Mouse (Mus musculus) kidney, postnatal 14 days (tissue): ENCODE measurements around the gene Nrbf2.

Experiments used
- DNase-seq: peaks from one replicate; pipeline ENCODE4 v3.0.0; 2022; ENCODE audit warnings: mixed read lengths

The Nrbf2 gene

DNA sequence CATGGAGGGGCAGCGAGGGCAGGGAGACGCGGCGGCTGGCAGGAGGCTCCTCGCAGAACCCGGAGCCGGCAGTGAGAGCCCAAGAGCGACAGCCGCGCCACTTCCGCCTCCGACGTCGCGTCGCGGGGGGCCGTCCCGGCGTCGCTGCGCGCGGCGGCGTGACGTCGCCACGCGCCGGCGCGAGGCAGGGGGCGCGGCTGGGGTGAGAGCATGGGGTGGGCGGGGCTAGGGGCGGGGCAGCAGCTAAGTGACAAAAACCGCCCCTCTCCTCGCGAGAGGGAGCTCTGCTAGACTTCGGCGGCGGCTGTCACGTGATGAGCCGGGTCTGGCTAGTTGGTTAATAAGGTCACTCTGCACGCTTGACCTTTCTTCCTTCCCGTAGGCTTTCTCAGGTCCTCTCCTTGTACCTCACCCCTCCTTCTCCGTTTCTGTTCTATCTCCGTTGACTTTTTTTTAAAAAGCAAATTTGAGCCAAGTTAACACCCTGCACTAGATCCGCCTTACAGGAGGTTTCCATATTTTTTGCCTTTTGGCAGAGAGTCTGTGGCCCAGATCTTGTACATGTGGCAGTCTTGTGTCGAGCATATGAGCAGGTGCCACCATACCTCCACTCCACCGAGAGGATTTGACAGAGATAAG is at the start of gene Nrbf2:
Gene Nrbf2 (minus strand): TSS at position 130 of the 639 bp plus-strand sequence.
- DNase-seq, result peak; percentile 95

DNA sequence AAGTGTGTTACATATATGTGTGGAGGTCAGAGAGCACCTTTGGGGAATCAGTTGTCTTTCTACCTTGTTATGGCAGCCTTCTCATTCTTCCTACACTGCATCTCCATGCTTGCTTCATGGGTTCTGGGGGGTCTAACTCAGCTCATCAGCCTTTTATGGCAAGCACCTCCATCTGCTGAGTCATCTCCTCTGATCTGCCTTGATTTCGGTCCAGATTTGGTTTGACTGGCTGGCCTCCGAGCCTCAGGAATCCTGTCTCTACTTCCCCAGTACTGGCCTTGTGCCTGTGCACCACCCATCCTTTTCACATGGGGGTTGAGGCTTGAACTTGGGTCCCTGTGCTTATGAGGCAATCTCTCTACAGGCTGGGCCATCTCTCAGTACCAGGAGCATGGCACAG is 45.5 kb upstream of the Nrbf2 start:
- DNase-seq, result no peak

DNA sequence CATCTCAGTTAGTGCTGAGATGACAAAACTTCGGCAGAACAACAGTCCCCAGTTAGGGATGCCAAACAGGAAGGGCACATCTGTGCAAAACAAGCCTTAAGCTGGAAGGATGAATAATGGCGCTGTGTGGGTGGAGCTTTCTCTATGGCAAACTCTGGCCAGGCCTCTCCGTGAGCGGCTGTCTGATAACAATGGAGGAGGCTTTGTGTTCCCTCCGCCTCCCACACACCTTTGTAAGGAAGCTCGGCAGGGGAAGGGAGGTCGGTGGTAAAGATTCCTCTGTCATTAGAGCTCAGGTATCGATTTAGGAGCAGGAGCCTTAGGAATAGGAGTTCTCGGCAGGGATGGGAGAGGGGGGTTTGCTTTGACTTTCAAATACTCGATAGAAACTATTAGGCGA is 44.6 kb upstream of the Nrbf2 start:
- no peak for DNase-seq

DNA sequence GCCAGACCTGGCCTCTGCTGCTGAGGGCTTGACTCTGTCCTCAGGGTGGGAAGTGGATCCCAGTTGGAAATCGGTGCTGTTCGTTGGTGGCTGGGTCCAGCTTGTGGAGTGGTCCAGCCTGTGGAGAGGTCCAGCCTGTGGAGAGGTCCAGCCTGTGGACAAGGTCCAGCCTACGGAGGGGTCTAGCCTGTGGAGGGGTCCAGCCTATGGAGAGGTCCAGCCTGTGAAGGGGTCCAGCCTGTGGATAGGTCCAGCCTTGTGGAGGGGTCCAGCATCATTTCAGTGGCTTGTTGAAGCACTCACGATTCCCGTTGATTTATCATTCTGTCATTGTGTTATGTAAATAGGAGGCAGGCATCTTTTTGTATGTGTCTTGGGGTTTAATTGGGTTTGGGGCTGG is 43.1 kb upstream of the Nrbf2 start:
- no peak for DNase-seq

DNA sequence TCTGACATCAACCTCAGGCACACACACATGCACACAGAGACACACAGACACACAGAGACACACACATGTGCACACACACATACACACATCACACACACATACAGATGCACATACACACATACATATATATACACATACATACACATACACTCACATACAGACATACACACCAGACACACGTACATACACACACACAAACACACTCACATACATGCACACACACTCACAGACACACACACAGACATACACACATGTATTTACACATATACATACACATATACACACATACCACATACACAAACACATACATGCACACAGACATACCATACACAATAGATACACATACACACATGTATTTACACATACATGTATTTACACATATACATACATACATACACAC is 38.9 kb upstream of the Nrbf2 start:
- DNase-seq, result no peak

DNA sequence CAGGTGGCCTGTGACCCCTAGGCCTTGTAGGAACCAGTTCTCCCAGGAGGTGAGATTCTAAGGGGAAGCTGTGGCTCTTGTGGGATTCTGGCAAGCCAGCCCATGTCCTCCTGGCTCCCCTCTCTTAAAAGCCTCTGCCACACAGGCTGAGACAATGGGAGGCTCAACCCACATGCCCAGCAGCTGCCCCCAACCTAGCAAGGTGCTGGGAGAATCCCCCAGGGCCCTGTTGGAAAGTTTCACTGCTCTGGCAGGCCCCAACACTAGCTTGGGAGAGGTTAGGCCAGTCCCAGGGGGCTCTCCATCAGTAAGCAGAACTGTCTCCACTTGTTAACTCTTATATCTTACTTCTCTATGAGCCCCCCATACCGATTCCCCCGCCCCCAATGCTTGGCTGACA is 36.3 kb upstream of the Nrbf2 start:
- no peak for DNase-seq

DNA sequence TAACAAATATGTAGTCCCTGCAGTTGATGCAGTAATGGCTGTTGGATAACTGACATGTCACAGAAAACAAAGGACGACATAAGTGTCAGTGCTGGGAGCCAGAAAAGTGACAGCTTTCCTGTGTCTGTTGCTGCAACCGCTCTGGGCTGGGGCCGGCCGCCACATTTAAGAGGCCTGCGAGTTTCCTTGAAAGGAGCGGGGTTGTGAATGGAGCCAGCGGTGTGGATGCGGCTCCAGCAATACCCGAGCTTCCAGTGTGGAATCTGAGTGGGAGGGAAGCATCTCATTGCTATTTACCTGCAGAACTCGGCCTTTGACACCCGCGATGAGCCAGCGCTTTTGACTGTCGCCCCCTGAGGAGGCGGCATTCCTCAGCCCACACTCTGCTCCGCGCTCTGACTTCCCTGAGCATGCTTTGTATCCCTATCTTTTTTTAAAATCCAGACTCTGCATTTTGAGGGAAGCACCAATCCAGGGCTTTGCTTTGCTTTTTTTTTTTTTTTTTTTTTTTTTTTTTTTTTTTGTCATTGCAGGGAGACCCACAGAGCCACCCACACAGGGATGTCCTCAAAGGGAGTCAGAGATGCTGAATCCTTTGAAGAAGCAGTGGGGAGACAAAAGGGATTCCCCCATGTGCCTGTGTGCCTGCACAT is 35.2 kb upstream of the Nrbf2 start:
- DNase-seq, result no peak

DNA sequence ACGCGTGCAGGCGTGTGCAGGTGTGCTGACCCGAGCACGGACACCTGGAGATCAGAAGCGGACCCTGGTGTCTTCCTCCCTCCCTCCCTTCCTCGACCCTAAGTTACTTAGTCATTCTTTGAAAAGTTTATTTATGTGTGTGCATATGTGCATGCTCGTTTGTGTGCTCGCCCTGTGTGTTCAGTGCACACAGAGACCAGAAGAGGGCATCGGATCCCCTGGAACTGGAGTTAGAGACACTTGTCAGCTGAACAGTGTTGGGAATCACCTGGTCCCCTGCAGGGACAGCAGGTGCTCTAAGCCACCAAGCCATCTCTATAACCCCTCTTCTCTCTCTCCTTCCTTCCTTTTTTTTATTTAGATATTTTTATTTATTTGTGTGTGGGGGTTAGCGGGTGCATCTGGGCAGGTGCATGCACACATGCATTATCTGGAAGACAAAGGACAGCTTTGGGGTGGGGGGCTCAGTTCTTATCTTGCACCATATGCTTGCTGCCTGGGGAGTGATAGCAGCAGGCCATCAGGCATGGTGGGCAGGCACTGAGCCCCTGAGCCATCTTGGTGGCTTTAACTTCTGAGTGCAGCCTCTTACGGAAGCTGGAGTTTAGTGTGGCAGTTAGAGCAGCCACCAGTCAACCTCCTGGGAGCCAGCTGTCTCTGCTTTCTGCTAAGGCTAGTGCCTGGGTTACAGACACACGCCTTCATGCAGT is 34.1 kb upstream of the Nrbf2 start:
- no peak for DNase-seq

DNA sequence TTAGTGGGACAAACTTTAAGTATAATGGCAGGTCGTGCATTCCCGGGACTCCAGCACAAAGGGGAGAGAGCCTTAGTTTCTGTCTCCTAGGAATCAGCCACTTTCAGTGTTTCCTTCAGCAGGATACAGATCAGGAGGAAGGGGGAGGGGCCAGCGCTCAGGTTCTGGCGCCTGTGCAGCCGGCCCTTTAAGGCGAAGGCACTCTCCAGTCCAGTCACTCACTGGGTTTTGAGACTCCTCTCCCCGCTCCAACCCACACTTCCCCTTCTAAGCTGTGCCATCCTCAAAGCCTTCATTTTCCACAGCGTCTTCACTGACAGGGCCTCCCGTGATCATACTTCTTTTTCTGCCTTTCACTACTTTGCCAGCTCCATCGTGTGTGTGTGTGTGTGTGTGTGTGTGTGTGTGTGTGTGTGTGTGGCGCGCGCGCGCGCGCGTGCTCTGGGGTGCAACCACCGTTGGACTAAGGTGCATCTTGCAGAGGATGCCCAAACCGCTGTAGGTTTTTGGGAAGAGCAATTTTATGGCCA is 32.9 kb upstream of the Nrbf2 start:
- peak; percentile 73 for DNase-seq

DNA sequence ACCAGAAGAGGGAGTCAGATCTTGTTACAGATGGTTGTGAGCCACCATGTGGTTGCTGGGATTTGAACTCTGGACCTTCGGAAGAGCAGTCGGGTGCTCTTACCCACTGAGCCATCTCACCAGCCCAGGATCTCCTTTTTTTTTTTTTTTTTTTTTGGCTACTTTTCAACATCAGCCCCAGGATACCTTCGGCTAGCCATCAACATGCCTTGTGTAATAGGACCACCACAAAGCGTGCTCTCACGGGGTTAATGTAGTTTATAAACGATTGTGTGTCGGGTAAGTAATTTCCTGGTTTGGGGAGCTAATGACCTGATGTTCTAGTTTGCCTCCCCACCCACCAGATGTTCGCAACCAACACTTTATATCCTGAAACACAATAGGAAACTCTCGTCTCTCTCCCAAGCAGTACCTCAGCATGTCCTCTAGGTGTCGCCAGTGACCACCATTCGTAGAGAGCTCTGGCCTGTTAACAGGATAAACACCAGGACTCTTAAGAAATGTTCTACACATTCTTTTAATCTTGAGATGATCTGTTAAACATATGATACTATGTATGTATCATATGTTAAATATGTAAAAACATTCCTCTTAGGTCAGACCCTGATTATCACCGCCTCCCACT is 29.8 kb upstream of the Nrbf2 start:
- DNase-seq, result peak; percentile 63

DNA sequence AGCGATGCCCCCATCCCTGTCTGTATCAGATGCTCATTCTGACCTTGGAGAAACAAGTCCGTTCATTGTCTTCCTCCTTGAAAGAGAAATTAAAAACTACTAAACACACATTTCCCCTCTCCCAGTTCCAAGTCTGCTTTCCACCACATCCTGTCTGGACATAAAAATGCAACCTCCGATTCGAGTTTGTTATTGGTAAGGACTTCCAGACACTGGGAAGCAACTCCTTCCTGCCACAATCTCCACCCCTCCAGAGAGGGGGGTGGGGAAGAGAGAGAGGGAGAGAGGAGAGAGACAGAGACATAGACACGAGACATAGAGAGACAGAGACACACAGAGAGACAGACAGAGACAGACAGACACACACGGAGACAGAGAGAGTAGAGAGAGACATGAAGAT is 27.4 kb upstream of the Nrbf2 start:
- peak; percentile 47 for DNase-seq

DNA sequence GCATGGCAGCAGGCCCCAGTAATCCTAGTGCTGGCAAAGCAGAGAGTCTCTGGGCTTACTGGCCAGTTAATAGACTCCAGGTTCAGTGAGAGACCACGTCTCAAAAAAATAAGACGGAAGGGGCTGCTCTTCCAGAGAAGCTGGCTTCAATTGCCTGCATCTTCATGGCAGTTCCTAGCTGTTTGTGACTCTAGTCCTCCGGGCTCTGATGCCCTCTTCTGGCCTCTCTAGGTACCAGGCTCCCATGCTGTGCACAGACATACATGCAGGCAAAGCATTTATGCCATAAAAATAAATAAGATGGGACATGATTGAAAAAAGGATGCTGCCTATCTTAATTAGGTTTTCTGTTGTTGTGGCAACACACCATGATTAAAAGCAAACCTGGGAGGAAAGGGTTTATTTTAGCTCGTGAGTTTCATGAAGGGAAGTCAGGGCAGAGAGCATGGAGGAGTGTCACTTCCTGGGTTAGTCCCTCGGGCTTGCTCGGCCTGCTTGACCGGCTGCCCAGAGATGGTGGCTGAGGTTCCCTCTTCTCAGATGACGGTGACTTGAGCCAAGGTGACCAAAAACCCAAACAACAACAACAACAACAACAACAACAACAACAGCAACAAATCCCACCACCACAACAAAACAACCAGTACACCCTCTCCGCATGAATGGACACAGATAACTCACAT is 26.3 kb upstream of the Nrbf2 start:
- peak; percentile 80 for DNase-seq

DNA sequence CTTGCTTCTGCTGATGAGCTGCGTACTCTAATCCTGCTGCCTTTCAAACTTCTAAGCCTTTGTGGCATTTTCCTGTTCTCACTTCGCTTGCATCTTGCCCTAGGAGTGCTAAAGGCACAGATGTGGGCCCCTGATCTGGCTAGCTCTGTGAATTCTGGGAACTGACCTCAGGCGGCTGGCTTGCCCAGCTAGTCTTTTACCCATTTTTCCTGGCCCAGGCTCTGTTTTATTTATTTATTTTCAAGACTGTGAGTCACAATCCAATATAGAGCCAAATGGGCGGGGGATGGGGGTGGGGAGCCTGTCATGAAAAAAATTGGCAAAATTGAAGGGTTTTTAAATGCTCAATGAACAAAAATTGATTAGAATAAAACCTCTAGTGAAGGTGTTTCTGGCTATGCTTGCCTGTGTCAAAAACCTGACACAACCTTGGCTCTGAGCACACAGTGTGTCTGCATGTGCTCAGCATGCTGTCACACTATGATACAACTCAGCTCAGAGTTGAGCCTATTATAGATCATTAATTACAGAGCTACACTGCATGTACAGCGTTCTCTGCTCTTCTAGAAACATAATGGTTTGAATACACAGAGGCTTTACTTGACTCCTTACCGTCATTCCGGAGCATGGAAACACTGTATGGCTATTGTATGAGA is 24.5 kb upstream of the Nrbf2 start:
- no peak for DNase-seq

DNA sequence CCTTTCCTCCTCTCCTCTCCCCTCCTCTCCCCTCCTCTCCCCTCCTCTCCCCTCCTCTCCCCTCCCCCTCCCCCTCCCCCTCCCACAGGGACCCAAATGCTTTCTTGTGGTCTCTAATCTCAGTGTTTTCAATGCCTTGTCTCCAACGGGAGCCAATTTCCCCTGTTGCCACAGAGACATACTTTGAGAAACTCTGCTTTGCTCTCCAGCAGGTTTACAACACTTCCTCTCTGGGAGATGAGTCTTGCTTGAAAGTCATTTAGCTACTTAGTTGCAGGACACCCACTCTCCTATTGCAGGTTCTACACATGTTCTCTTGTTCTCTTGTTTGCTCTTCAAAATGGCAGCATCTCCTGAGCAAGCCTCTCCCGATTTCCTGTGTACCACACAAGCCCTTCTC is 17.2 kb upstream of the Nrbf2 start:
- no peak for DNase-seq

DNA sequence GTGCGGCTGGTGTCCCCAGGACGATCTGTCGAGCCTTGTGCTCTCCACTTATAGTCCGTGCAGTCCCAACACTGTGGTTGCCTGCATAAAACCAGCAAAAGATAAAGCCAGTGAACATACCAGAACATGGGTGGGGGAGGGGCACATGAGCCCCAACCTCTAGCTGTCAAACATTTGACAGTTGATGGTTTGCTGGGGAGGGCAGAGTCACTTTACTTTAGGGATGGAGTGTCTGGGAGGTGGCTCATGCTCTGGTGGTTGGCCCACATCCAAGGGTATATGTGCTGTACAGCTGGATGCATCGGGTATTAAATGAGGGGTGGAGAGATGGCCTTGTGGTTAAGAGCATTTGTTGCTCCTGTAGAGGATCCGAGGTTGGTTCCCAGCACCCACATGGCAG is 15.9 kb upstream of the Nrbf2 start:
- no peak for DNase-seq

DNA sequence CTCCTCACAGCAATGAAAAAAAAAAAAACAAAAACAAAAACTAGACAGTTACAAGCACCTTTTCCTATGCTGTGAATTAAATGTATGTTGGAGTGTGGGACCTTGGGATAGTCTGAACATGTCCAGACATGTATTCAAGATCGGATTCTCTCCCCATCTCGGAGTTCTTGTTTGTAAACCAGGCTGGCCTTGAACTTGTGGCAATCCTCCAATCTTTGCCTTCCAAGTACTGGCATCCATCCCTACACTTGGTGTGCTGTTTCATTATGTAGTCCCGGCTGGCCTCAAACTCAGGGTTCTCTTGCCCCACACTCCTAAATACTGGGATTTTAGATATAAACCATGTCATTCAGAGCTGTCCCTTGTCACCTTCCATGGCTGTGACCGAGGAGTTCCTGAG is 14.2 kb upstream of the Nrbf2 start:
- no peak for DNase-seq

DNA sequence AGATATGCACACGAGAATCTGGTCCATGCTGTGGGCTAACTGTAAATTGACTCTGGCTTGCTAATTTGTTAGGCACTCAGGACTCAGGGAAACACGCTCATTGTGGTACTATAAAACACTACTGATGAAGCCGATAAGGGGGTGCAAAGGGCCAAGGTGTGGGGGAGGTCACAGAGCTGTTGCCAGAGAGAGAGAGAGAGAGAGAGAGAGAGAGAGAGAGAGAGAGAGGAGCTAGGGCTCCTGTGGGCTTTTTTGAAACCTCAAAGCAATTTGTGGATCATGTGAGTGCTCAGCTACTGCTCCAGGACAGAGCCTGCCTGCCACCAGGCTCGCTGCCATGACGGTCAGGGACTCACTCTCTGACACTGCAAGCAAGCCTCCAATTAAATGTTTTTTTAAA is 13.8 kb upstream of the Nrbf2 start:
- no peak for DNase-seq

DNA sequence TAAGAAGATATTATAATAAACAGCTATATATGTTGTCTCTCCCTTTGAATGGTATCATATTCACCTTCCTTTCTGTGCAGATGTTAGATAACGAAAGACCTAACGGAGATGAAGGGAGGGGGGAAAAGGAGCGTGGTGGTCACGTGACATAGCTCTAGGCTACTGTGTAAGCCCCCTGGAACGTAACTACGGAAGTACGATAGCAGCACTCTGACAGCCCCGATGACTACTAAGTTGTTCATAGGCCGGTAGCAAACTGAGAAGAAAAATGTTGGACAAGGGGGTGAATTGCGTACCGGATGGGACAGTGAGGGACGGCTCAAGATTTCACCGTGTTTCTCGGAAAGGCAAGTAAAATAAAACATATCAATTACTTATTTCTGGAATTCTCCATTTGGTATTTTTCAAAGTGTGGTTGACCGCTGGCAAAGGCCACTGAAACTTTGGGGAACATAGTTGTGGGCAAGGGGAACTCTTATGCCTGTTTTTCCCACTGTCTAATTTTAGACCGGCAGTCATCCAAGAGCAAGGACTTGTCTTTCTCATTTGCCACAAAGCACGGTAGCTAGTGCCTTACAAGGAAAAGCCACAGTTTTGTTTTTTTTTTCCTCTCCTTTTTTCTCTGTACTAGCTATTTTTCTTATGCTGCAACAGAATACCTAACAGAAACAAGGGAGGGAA is 12.2 kb upstream of the Nrbf2 start:
- DNase-seq, result no peak

DNA sequence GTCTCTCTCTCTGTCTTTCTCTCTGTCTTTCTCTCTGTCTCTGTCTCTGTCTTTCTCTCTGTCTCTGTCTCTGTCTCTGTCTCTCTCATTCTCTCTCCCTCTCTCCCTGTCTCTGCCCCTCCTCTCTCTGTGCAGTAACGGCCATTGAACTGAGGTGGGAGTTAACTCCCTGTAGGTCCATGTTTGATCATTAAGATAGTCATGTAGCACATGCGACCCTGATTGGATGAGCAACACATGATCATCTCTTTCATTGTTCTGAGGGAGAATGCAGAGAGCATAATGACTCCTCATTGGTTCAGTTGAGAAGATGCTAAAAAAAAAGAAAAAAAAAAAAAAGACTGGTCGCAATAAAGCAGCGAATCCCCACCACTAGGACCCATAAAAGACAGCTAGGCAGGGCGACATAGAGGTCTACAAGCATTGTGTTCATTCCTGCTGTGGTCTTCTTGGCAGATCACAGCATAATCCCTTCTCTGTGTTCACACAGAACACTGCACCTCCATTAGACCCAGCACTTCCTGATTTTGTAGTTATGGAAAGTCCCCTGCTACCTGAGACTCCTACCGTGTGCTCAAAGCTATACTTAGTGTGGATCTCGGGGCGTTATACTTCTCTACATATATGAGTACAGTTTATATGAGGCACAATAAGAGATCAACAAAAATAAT is 11.5 kb upstream of the Nrbf2 start:
- DNase-seq, result no peak

DNA sequence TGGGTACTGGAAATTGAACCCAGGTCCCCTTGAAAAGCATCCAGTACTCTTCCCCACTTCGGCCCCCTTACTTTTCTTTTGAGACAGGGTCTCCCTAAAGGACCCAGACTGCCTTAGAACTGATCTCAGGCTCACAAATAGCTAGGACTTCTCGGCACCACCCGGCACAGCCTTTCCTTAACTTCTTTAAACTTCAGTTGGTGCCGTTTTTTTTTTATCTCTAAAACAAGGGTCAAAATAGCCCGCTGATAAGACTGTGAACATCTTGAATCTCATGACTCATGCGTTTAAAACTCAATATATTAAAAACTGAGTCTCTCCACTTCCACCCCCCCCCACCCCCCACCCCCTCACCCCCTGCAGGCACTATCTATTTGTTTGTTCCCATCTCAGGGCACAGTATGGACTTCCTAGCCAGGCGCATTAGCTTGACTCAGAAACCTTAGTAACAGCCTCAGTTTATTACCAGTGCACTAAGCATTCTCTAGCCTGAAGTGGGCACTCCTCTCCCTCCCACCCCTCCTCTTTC is 10.9 kb upstream of the Nrbf2 start:
- no peak for DNase-seq

DNA sequence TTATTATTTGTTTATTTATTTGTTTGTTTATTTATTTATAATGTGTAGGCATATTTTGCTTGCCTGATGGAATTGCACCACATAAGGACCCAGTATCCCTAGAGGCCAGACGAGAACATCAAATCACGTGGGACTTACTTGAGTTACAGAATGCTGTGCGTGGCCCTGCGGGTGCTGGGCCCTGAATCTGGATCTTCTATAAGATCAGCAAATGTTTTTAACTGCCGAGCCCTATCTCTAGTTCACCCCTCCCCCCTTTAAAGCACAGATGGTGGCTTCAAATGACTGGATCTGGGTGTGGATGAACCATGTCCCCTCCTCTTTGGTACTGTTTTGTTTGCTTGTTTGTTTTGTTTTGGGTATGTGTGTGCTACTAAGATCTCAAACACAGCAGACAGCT is 10.2 kb upstream of the Nrbf2 start:
- no peak for DNase-seq
